Comparison of ENCODE assay signal across 32 mouse cellular contexts in the genomic region with DNA sequence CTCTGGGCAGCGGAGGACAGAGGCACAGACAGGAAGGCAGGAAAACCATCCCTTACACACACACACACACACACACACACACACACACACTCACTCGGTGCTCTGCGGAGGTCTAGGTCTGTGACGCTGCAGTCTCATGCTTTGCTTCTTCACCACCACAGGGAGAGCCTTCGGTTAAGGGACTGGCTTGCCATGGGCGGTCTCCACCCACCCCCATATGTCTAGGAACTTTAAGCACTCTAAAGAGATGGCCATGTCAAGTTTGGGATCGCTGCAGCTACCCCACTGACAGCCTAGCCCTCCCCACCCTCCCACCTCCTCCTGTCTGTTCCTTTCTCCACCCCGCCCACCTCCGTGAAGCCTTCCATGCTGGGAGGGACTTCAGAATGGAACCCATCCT. TPM values are rescaled to one million over a fixed set of nuclear protein-coding genes. Genes with fewer than 3 reads are reported as not detected.
DNase-seq lines count a peak whose midpoint lies in the region; ATAC-seq and TF ChIP-seq lines count a peak whose summit lies in the region.
"Had no signal": no experiment of that assay in that cellular context is flagged by ENCODE, and none has a peak within 500 bp of the region (broad histone marks: within the 10 kb centered on the region; RNA-seq: fewer than 3 reads in every experiment).

No protein-coding gene starts in this region.

- no peak for TF ChIP-seq EP300 in heart, adult 2 months (IDR thresholded peaks at IDR 0.05; ENCODE audit: insufficient read depth, low read depth, low read length)

- WGBS in heart, embryonic 10.5 days: 43% methylated on average over 9 of the region's 9 CpGs
- 48% methylated on average over 9 of the region's 9 CpGs for WGBS in heart, adult 2 months
- whole genome bisulfite sequencing in midbrain, embryonic 13.5 days: 46% methylated on average over 9 of the region's 9 CpGs
- WGBS in midbrain, postnatal 0 days: 36% methylated on average over 9 of the region's 9 CpGs
- WGBS in hindbrain, embryonic 14.5 days: 40% methylated on average over 9 of the region's 9 CpGs
- 31% methylated on average over 9 of the region's 9 CpGs for WGBS in neural tube, embryonic 14.5 days

- no peak for TF ChIP-seq POLR2A in heart, adult 2 months (IDR thresholded peaks at IDR 0.05; ENCODE audit: insufficient read depth, low read depth, low read length)

- no peak overlapping the region for H3K27ac ChIP-seq in heart, embryonic 10.5 days
- H3K27ac ChIP-seq in heart, adult 2 months: no peak overlapping the region
- peak overlapping the region; percentile 61 for H3K27ac ChIP-seq in midbrain, embryonic 13.5 days
- H3K27ac ChIP-seq in midbrain, postnatal 0 days (ENCODE audit: low read depth, low read length): no peak overlapping the region
- peak overlapping the region; percentile 38; the same call in 1 of the 2 replicates for H3K27ac ChIP-seq in hindbrain, embryonic 14.5 days
- H3K27ac ChIP-seq in neural tube, embryonic 14.5 days (ENCODE audit: low read depth, low read length): peak overlapping the region; percentile 70
- H3K27ac ChIP-seq: forebrain, embryonic 12.5 days; intestine, embryonic 15.5 days; liver, embryonic 14.5 days had no signal

- peaks cover 46% of the 10 kb centered on the region for H3K27me3 ChIP-seq in heart, embryonic 10.5 days (ENCODE audit: insufficient read depth, poor library complexity, severe bottlenecking)
- no peaks in the 10 kb centered on the region; the same call in 1 of the 2 replicates for H3K27me3 ChIP-seq in heart, adult 2 months (ENCODE audit: control insufficient read depth, insufficient read depth, low read length)
- peaks cover 26% of the 10 kb centered on the region for H3K27me3 ChIP-seq in midbrain, embryonic 13.5 days
- H3K27me3 ChIP-seq in midbrain, postnatal 0 days (ENCODE audit: insufficient read depth, low read length): 0 out of 2 replicates have a peak, but pooled peaks cover 8% of the 10 kb centered on the region
- no peaks in the 10 kb centered on the region; the same call in 1 of the 2 replicates for H3K27me3 ChIP-seq in hindbrain, embryonic 14.5 days (ENCODE audit: control insufficient read depth, insufficient read depth, low read length)
- no peaks in the 10 kb centered on the region for H3K27me3 ChIP-seq in neural tube, embryonic 14.5 days (ENCODE audit: control insufficient read depth, insufficient read depth, low read length)

- DNase-seq in heart, embryonic 10.5 days (ENCODE audit: low spot score): peak; percentile 70
- DNase-seq in heart, adult 2 months: no peak
- no peak for DNase-seq in midbrain, postnatal 0 days (ENCODE audit: low spot score)
- no peak for DNase-seq in hindbrain, embryonic 14.5 days (ENCODE audit: low spot score)
- no peak for DNase-seq in lung, postnatal 10 days
- no peak for DNase-seq in cerebellum, postnatal 14 days
- DNase-seq: adrenal gland, postnatal 25 days; cerebellum, adult 18-20 months; forebrain, postnatal 0 days; gastrocnemius, postnatal 14 days; kidney, adult 8-10 months; kidney, postnatal 14 days; layer of hippocampus, adult 9-11 months; liver; lung, adult 2 months; lung, postnatal 14 days; thymus, adult 2 months; thymus, postnatal 36 days had no signal

- no peak overlapping the region for H3K9ac ChIP-seq in heart, adult 2 months (ENCODE audit: low read depth, low read length)
- peak overlapping the region; percentile 40; the same call in 1 of the 2 replicates for H3K9ac ChIP-seq in midbrain, embryonic 13.5 days (replicated peaks)
- no peak overlapping the region for H3K9ac ChIP-seq in midbrain, postnatal 0 days (replicated peaks; ENCODE audit: low read length, poor library complexity, severe bottlenecking)
- H3K9ac ChIP-seq in hindbrain, embryonic 14.5 days: peak overlapping the region; percentile 16; the same call in 1 of the 2 replicates
- 0 out of 2 replicates have a peak overlapping the region, but pooled peaks have one; percentile 16 for H3K9ac ChIP-seq in neural tube, embryonic 14.5 days (replicated peaks; ENCODE audit: low read depth, low read length)
- H3K9ac ChIP-seq: forebrain, embryonic 12.5 days; forebrain, postnatal 0 days; intestine, embryonic 15.5 days; liver, embryonic 14.5 days had no signal

- no peaks in the 10 kb centered on the region for H3K9me3 ChIP-seq in heart, embryonic 10.5 days
- H3K9me3 ChIP-seq in midbrain, embryonic 13.5 days: no peaks in the 10 kb centered on the region
- H3K9me3 ChIP-seq in midbrain, postnatal 0 days (ENCODE audit: low read length): no peaks in the 10 kb centered on the region
- no peaks in the 10 kb centered on the region for H3K9me3 ChIP-seq in hindbrain, embryonic 14.5 days (ENCODE audit: control insufficient read depth, low read length)
- H3K9me3 ChIP-seq in neural tube, embryonic 14.5 days (ENCODE audit: control insufficient read depth, low read length): no peaks in the 10 kb centered on the region
- H3K9me3 ChIP-seq: forebrain, embryonic 12.5 days; intestine, embryonic 15.5 days had no signal

- no peak overlapping the region for H3K4me2 ChIP-seq in midbrain, embryonic 13.5 days (replicated peaks)
- H3K4me2 ChIP-seq in midbrain, postnatal 0 days (ENCODE audit: low read depth, low read length, poor library complexity, severe bottlenecking): no peak overlapping the region
- no peak overlapping the region for H3K4me2 ChIP-seq in hindbrain, embryonic 14.5 days (replicated peaks)
- H3K4me2 ChIP-seq in neural tube, embryonic 14.5 days (ENCODE audit: low read depth, low read length): peak overlapping the region; percentile 11; the same call in 1 of the 2 replicates
- H3K4me2 ChIP-seq: forebrain, embryonic 12.5 days; heart, embryonic 11.5 days; intestine, embryonic 15.5 days had no signal

- H3K36me3 ChIP-seq in heart, embryonic 10.5 days: no peaks in the 10 kb centered on the region
- H3K36me3 ChIP-seq in heart, adult 2 months (ENCODE audit: control insufficient read depth, insufficient read depth, low read length): no peaks in the 10 kb centered on the region
- no peaks in the 10 kb centered on the region for H3K36me3 ChIP-seq in midbrain, embryonic 13.5 days
- no peaks in the 10 kb centered on the region for H3K36me3 ChIP-seq in midbrain, postnatal 0 days (ENCODE audit: insufficient read depth, low read length)
- H3K36me3 ChIP-seq in hindbrain, embryonic 14.5 days (replicated peaks; ENCODE audit: control insufficient read depth, insufficient read depth): no peaks in the 10 kb centered on the region
- H3K36me3 ChIP-seq in neural tube, embryonic 14.5 days (ENCODE audit: control insufficient read depth, insufficient read depth, low read length): no peaks in the 10 kb centered on the region
- H3K36me3 ChIP-seq: forebrain, embryonic 12.5 days; intestine, embryonic 15.5 days had no signal

- TF ChIP-seq CTCF in heart, adult 2 months (IDR thresholded peaks at IDR 0.05): no peak
- no peak for TF ChIP-seq CTCF in midbrain, postnatal 0 days (IDR thresholded peaks at IDR 0.05)

- intact Hi-C loops in heart, adult 2 months (cut with DNase I): no loop called here

- no peaks in the 10 kb centered on the region for H3K79me2 ChIP-seq in heart, adult 2 months (replicated peaks; ENCODE audit: control insufficient read depth, insufficient read depth, low read length)

- ATAC-seq in midbrain, embryonic 13.5 days: no peak
- no peak for ATAC-seq in midbrain, postnatal 0 days (ENCODE audit: low FRiP score)
- no peak for ATAC-seq in hindbrain, embryonic 14.5 days (ENCODE audit: low FRiP score)
- no peak for ATAC-seq in neural tube, embryonic 14.5 days (ENCODE audit: low read depth)
- ATAC-seq: forebrain, postnatal 0 days; intestine, embryonic 15.5 days had no signal

- H3K4me1 ChIP-seq in heart, embryonic 10.5 days: peaks cover 23% of the 10 kb centered on the region
- H3K4me1 ChIP-seq in heart, adult 2 months (ENCODE audit: control insufficient read depth, insufficient read depth, low read length): no peaks in the 10 kb centered on the region
- peaks cover 28% of the 10 kb centered on the region for H3K4me1 ChIP-seq in midbrain, embryonic 13.5 days (replicated peaks)
- no peaks in the 10 kb centered on the region for H3K4me1 ChIP-seq in midbrain, postnatal 0 days (ENCODE audit: insufficient read depth, low read length)
- H3K4me1 ChIP-seq in hindbrain, embryonic 14.5 days (replicated peaks; ENCODE audit: control insufficient read depth, insufficient read depth, low read length): peaks cover 17% of the 10 kb centered on the region
- peaks cover 13% of the 10 kb centered on the region; the same call in 1 of the 2 replicates for H3K4me1 ChIP-seq in neural tube, embryonic 14.5 days (ENCODE audit: control insufficient read depth, insufficient read depth, low read length)

- no peak overlapping the region for H3K4me3 ChIP-seq in heart, embryonic 10.5 days
- no peak overlapping the region for H3K4me3 ChIP-seq in heart, adult 2 months
- H3K4me3 ChIP-seq in midbrain, embryonic 13.5 days (replicated peaks): no peak overlapping the region
- H3K4me3 ChIP-seq in midbrain, postnatal 0 days (ENCODE audit: low read depth, low read length): no peak overlapping the region
- H3K4me3 ChIP-seq in hindbrain, embryonic 14.5 days (replicated peaks; ENCODE audit: low read length): no peak overlapping the region
- H3K4me3 ChIP-seq in neural tube, embryonic 14.5 days (ENCODE audit: low read depth, low read length): no peak overlapping the region
- H3K4me3 ChIP-seq: forebrain, embryonic 12.5 days; intestine, embryonic 15.5 days had no signal

RNA-seq across cellular contexts. Expression of a gene that starts 4.5 kb away (rescaled TPM):
- 138 TPM in 2 replicates for polyA plus RNA-seq in heart, embryonic 10.5 days (2016; fragmentation: Nextera tagmentation; extraction: Ambion mirVana)
- total RNA-seq in heart, adult 2 months (2021): 1 to 10 TPM; 1.5 to 1.9 TPM
- 1.6 and 2.0 TPM in 2 replicates for polyA plus RNA-seq in heart, adult 2 months (2012; rRNA removed)
- polyA plus RNA-seq in midbrain, embryonic 13.5 days (2015; fragmentation: Nextera tagmentation; extraction: Ambion mirVana): 118 and 125 TPM in 2 replicates
- 27.0 and 32.9 TPM in 2 replicates for total RNA-seq in midbrain, postnatal 0 days (2014; rRNA removed)
- polyA plus RNA-seq in midbrain, postnatal 0 days (2015; fragmentation: Nextera tagmentation; extraction: Ambion mirVana): 27.2 TPM in 2 replicates
- 44.9 and 51.3 TPM in 2 replicates for polyA plus RNA-seq in hindbrain, embryonic 14.5 days (2014; fragmentation: Nextera tagmentation; extraction: Ambion mirVana)
- polyA plus RNA-seq in neural tube, embryonic 14.5 days (2014; fragmentation: Nextera tagmentation; extraction: Ambion mirVana): 45.9 and 65.6 TPM in 2 replicates

RNA-seq across cellular contexts. Expression of a gene that starts 14.2 kb away (rescaled TPM):
- polyA plus RNA-seq in heart, embryonic 10.5 days (2016; fragmentation: Nextera tagmentation; extraction: Ambion mirVana): 3.2 and 5.2 TPM in 2 replicates
- under 1 TPM; 0.42 to 0.50 TPM for total RNA-seq in heart, adult 2 months (2021)
- polyA plus RNA-seq in heart, adult 2 months (2012; rRNA removed): 1.3 TPM in 2 replicates
- polyA plus RNA-seq in midbrain, embryonic 13.5 days (2015; fragmentation: Nextera tagmentation; extraction: Ambion mirVana): 48.0 and 54.5 TPM in 2 replicates
- 138 and 150 TPM in 2 replicates for total RNA-seq in midbrain, postnatal 0 days (2014; rRNA removed)
- 37.3 and 42.1 TPM in 2 replicates for polyA plus RNA-seq in midbrain, postnatal 0 days (2015; fragmentation: Nextera tagmentation; extraction: Ambion mirVana)
- 49.7 and 51.7 TPM in 2 replicates for polyA plus RNA-seq in hindbrain, embryonic 14.5 days (2014; fragmentation: Nextera tagmentation; extraction: Ambion mirVana)
- polyA plus RNA-seq in neural tube, embryonic 14.5 days (2014; fragmentation: Nextera tagmentation; extraction: Ambion mirVana): 66.0 and 69.8 TPM in 2 replicates
- total RNA-seq: granulocyte monocyte progenitor cell, adult 5-6 weeks; hematopoietic stem cell, adult 5-6 weeks; megakaryocyte progenitor cell, adult 5-6 weeks had no signal

RNA-seq across cellular contexts. Expression of a gene that starts 46.0 kb away (rescaled TPM):
- polyA plus RNA-seq in heart, embryonic 10.5 days (2016; fragmentation: Nextera tagmentation; extraction: Ambion mirVana): 31.1 and 45.5 TPM in 2 replicates
- 10 to 100 TPM; 20.1 to 20.6 TPM for total RNA-seq in heart, adult 2 months (2021)
- 39.0 and 58.0 TPM in 2 replicates for polyA plus RNA-seq in heart, adult 2 months (2012; rRNA removed)
- 137 and 145 TPM in 2 replicates for polyA plus RNA-seq in midbrain, embryonic 13.5 days (2015; fragmentation: Nextera tagmentation; extraction: Ambion mirVana)
- total RNA-seq in midbrain, postnatal 0 days (2014; rRNA removed): 83.0 and 93.0 TPM in 2 replicates
- 77.7 and 92.2 TPM in 2 replicates for polyA plus RNA-seq in midbrain, postnatal 0 days (2015; fragmentation: Nextera tagmentation; extraction: Ambion mirVana)
- 93.2 and 107 TPM in 2 replicates for polyA plus RNA-seq in hindbrain, embryonic 14.5 days (2014; fragmentation: Nextera tagmentation; extraction: Ambion mirVana)
- polyA plus RNA-seq in neural tube, embryonic 14.5 days (2014; fragmentation: Nextera tagmentation; extraction: Ambion mirVana): 110 TPM in 2 replicates

RNA-seq across cellular contexts. Expression of a gene that starts 49.3 kb away (rescaled TPM):
- polyA plus RNA-seq in heart, embryonic 10.5 days (2016; fragmentation: Nextera tagmentation; extraction: Ambion mirVana): not detected in 2 replicates
- 1 to 10 TPM; 3.7 to 4.1 TPM for total RNA-seq in heart, adult 2 months (2021)
- not detected in 2 replicates for polyA plus RNA-seq in heart, adult 2 months (2012; rRNA removed)
- not detected in 2 replicates for polyA plus RNA-seq in midbrain, embryonic 13.5 days (2015; fragmentation: Nextera tagmentation; extraction: Ambion mirVana)
- total RNA-seq in midbrain, postnatal 0 days (2014; rRNA removed): not detected in 2 replicates
- not detected in 2 replicates for polyA plus RNA-seq in midbrain, postnatal 0 days (2015; fragmentation: Nextera tagmentation; extraction: Ambion mirVana)
- not detected in 2 replicates for polyA plus RNA-seq in hindbrain, embryonic 14.5 days (2014; fragmentation: Nextera tagmentation; extraction: Ambion mirVana)
- polyA plus RNA-seq in neural tube, embryonic 14.5 days (2014; fragmentation: Nextera tagmentation; extraction: Ambion mirVana): not detected in 2 replicates
- total RNA-seq: forebrain, postnatal 0 days; granulocyte monocyte progenitor cell, adult 5-6 weeks; hematopoietic stem cell, adult 5-6 weeks; megakaryocyte progenitor cell, adult 5-6 weeks had no signal
- polyA plus RNA-seq: brain, embryonic 14.5 days; embryonic facial prominence, embryonic 14.5 days; forebrain, embryonic 12.5 days; forebrain, postnatal 0 days; heart, embryonic 11.5 days; heart, postnatal 0 days; intestine, embryonic 15.5 days; limb, embryonic 11.5 days; liver, embryonic 14.5 days; lung, adult 2 months; thymus, adult 2 months had no signal

RNA-seq across cellular contexts. Expression of a gene that starts 54.8 kb away (rescaled TPM):
- polyA plus RNA-seq in heart, embryonic 10.5 days (2016; fragmentation: Nextera tagmentation; extraction: Ambion mirVana): 0.06 TPM in 1 of 2 replicates, not detected in the other
- total RNA-seq in heart, adult 2 months (2021): under 1 TPM; 0.18 to 0.27 TPM
- 0.08 and 0.18 TPM in 2 replicates for polyA plus RNA-seq in heart, adult 2 months (2012; rRNA removed)
- 0.71 and 0.99 TPM in 2 replicates for polyA plus RNA-seq in midbrain, embryonic 13.5 days (2015; fragmentation: Nextera tagmentation; extraction: Ambion mirVana)
- total RNA-seq in midbrain, postnatal 0 days (2014; rRNA removed): 1.7 TPM in 1 of 2 replicates, not detected in the other
- 0.23 and 0.28 TPM in 2 replicates for polyA plus RNA-seq in midbrain, postnatal 0 days (2015; fragmentation: Nextera tagmentation; extraction: Ambion mirVana)
- 0.77 and 1.2 TPM in 2 replicates for polyA plus RNA-seq in hindbrain, embryonic 14.5 days (2014; fragmentation: Nextera tagmentation; extraction: Ambion mirVana)
- polyA plus RNA-seq in neural tube, embryonic 14.5 days (2014; fragmentation: Nextera tagmentation; extraction: Ambion mirVana): 1.4 and 1.6 TPM in 2 replicates
- total RNA-seq: adrenal gland, adult 18-20 months; adrenal gland, postnatal 25 days; forebrain, postnatal 0 days; gastrocnemius, postnatal 14 days; granulocyte monocyte progenitor cell, adult 5-6 weeks; hematopoietic stem cell, adult 5-6 weeks; megakaryocyte progenitor cell, adult 5-6 weeks had no signal
- polyA plus RNA-seq: embryonic facial prominence, embryonic 14.5 days; forebrain, embryonic 12.5 days; forebrain, postnatal 0 days; heart, embryonic 11.5 days; heart, postnatal 0 days; intestine, embryonic 15.5 days; limb, embryonic 11.5 days; liver, embryonic 14.5 days; lung, adult 2 months had no signal

Comparison
In these comparisons a context has a peak if more than half of its experiments do, and no peak if none do; other contexts are left out.
1. H3K27ac ChIP-seq: peak in midbrain, embryonic 13.5 days (single experiment), hindbrain, embryonic 14.5 days (single experiment) and neural tube, embryonic 14.5 days (single experiment); none in heart, embryonic 10.5 days (single experiment), heart, adult 2 months (single experiment) and midbrain, postnatal 0 days (single experiment).
2. H3K9ac ChIP-seq: peak in midbrain, embryonic 13.5 days (single experiment), hindbrain, embryonic 14.5 days (single experiment) and neural tube, embryonic 14.5 days (single experiment); none in heart, adult 2 months (single experiment) and midbrain, postnatal 0 days (single experiment).